Mouse (Mus musculus): ENCODE results near the gene Krtcap3.

DNA sequence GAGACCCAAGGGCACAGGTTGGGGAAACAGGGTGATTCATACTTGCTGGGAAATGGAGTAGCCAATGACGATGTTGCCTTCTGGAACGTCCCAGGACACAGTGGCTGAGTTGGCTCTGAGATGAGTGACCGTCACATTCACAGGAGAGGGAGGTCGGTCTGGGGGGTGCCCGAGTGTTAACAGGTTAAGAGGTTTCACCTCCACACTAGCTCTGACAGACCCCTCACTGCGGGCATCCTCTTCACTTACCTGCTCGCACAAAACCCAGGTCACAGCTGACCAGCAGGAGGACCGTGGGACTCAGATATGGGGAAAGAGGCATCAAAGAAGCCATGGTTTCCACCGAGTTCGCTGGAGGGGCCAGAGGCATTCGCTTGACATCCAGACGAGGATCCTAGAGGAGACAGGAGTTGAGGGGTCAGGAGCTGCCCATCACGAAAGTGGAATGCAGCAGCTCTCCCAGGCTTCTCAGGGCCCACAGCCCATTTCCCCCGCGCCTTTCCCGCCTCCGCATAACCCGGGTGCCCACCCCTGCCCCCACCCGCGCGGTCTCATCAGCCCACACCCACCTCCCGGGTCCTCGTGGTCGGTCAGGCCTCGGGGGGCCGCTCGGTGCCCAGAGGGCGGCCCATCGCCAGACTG is 43.6 kb downstream of the Krtcap3 start:
- TF ChIP-seq CTCF (IDR thresholded peaks at IDR 0.05; ENCODE audit: low read depth) (no peak), EP300 (IDR thresholded peaks at IDR 0.05; ENCODE audit: low read depth) (no peak)
